Mouse (Mus musculus) lung, postnatal 4 days (tissue): ENCODE results near the gene Arhgef25.

Experiments
- DNase-seq, 2 experiments: peaks; one replicate each; pipeline ENCODE4 v3.0.0; 2021

Arhgef25 gene

GRCm38 (mm10) chr10:127189651-127190381 lies at the start of gene Arhgef25:
Gene Arhgef25 (minus strand): TSS chr10:127190083.
- DNase-seq: peak; percentile 69 to 85

- DNase-seq: no peak
These were observed 48.5 kb upstream of the Arhgef25 start for GRCm38 (mm10) chr10:127238241-127238824.

- DNase-seq: no peak
These were observed 46.7 kb upstream of the Arhgef25 start for GRCm38 (mm10) chr10:127236541-127236940.

- no peak for DNase-seq
These were observed 43.3 kb upstream of the Arhgef25 start for GRCm38 (mm10) chr10:127233141-127233540.

- DNase-seq: no peak
These were observed 41.9 kb upstream of the Arhgef25 start for GRCm38 (mm10) chr10:127231741-127232140.

GRCm38 (mm10) chr10:127230693-127231092 lies 40.8 kb upstream of the Arhgef25 start:
- no peak for DNase-seq

GRCm38 (mm10) chr10:127228897-127229296 lies 39.0 kb upstream of the Arhgef25 start:
- peak in 1 of 2 experiments; percentile 59 for DNase-seq

- DNase-seq: no peak
These were observed 37.3 kb upstream of the Arhgef25 start for GRCm38 (mm10) chr10:127227163-127227562.

- DNase-seq: peak in 1 of 2 experiments; percentile 48
These were observed 36.5 kb upstream of the Arhgef25 start for GRCm38 (mm10) chr10:127226318-127226895.

- DNase-seq: no peak
These were observed 35.8 kb upstream of the Arhgef25 start for GRCm38 (mm10) chr10:127225732-127226131.

GRCm38 (mm10) chr10:127225213-127225612 lies 35.3 kb upstream of the Arhgef25 start:
- no peak for DNase-seq

GRCm38 (mm10) chr10:127218339-127218738 lies 28.5 kb upstream of the Arhgef25 start:
- no peak for DNase-seq

GRCm38 (mm10) chr10:127217177-127217576 lies 27.3 kb upstream of the Arhgef25 start:
- no peak for DNase-seq

- no peak for DNase-seq
These were observed 26.6 kb upstream of the Arhgef25 start for GRCm38 (mm10) chr10:127216456-127216855.

- DNase-seq: no peak
These were observed 24.5 kb upstream of the Arhgef25 start for GRCm38 (mm10) chr10:127214422-127214803.

GRCm38 (mm10) chr10:127213704-127214421 lies 24.0 kb upstream of the Arhgef25 start:
- DNase-seq: no peak

GRCm38 (mm10) chr10:127213272-127213671 lies 23.4 kb upstream of the Arhgef25 start:
- no peak for DNase-seq

GRCm38 (mm10) chr10:127211414-127211854 lies 21.6 kb upstream of the Arhgef25 start, which contains the start of gene Pip4k2c:
Gene Pip4k2c (minus strand): TSS chr10:127211585.
- peak; percentile 92 to 95 for DNase-seq

GRCm38 (mm10) chr10:127210961-127211405 lies 21.1 kb upstream of the Arhgef25 start:
- peak in 1 of 2 experiments; percentile 43 for DNase-seq

- DNase-seq: no peak
These were observed 20.2 kb upstream of the Arhgef25 start for GRCm38 (mm10) chr10:127209928-127210570.

GRCm38 (mm10) chr10:127208921-127209320 lies 19.0 kb upstream of the Arhgef25 start:
- no peak for DNase-seq

- no peak for DNase-seq
These were observed 15.5 kb upstream of the Arhgef25 start for GRCm38 (mm10) chr10:127205373-127205772.

GRCm38 (mm10) chr10:127204589-127204988 lies 14.7 kb upstream of the Arhgef25 start:
- no peak for DNase-seq
